Mouse (Mus musculus) heart, adult 8-10 months (tissue): ENCODE measurements around the gene Yipf4. TPM values are rescaled to one million over a fixed set of nuclear protein-coding genes. Genes with fewer than 3 reads are reported as not detected.
A peak's percentile ranks its signal among the peaks of the same experiment; 100 is the strongest.

Source experiments
- DNase-seq: peaks from one replicate; pipeline ENCODE4 v3.0.0; 2022; ENCODE audit warnings: low spot score
- total RNA-seq, 4 experiments: library from RNA; stranded (reverse); gene quantifications; 2 replicates each; pipeline ENCODE4 v1.2.4; 2022

The Yipf4 gene
- total RNA-seq, 4 experiments from 2014 or later: 56.1 to 79.1 (median 68.0) TPM

DNA sequence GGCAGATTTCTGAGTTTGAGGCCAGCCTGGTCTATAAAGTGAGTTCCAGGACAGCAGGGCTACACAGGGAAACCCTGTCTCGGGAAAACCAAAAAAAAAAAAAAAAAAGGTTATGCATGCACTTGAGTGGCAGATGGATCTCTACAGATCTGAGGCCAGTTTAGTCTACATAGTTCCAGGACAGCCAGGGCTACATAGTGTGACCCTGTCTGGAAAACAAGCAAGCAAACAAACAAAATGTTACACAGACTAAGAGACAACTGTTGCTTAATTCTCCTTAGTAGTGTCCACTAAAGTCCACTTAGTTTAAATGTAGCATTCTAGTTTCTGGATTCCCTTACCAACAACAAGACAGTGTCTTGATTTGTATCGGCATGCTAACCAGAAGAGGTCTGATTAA is 36.8 kb downstream of the Yipf4 start:
- DNase-seq: no peak

DNA sequence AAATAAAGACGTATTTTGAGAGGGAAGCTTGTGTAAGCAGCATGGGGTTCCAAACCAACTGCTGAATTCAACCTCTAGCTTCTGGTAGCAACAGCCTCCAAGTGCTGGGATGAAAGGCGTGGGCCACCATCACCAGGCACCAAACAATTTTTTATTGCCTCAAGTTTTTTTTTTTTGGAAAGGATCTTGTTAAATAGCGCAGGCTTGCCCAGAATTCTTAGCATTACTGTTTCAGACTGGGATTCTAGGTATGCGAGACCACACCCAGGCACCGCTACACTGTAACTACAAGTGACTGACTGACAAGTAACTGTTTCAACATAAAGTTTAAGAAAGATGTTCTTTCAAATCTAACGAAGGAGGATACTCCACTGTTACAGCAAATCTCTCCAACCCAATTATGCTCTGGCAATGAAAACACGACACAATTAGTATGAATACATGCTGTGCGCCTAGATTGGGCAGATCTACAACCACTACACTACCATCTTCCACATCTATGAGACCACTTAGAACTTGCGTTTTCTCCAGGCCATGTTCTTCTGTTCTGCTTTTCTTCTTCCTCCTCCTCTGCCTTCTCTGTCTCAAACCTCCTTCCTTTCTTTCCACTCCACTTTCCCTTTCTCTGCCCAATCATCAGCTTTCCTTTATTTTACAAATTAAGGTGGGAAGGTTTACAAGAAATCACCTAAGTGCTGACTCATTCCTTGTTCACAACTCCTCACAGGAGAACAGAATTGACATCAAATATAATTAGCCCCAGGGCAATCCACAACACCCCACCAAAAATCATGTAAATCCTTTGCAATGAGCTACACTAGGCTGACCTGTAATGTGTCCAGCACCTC is 37.7 kb downstream of the Yipf4 start:
- DNase-seq: no peak

DNA sequence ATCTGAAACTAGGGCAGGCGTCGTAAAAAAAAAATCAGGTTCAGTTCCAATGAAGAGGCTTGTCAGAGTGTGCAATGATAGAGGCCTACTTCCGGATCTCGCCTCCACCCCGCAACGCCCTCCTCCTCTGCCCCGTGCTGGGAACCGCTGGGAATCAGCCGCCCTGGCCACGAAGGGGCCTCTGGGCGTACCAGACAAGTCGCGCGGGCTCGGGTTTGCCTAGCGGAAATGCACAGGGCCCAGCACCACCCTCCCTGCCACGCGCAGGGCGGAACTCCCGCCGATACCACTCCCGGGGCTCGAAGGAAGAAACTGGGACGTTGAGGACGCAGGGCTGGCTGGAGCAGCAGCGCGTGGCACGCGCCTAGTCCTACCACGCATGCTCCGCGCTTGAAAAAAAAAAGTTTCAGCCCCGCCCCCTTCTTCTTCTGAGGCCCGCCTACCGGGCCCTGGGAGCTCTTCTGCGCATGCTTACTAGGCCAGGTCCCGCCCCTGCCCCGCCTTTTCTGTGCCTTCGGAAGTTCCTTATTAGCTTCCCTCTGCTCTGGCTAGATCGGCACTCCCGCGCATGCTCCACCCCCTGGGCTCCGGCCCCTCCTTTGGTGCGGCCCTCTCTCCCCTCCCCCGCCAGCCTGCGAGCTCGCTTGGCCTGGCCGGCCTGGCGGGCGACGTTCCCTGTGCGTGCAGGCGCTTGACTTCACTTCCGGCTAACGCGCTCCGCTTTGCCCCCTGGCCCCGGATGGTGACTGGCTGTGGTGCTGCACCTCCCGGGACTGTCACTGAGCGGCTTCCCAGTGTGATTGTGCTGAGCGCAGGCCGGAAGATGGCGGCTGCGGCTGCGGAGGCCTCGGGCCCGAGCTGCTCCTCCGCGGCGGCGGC is 38.7 kb downstream of the Yipf4 start, which contains the start of gene Birc6:
Birc6 (plus strand) TSS at position 567 of the 879 bp plus-strand sequence.
- peak; percentile 100 for DNase-seq

DNA sequence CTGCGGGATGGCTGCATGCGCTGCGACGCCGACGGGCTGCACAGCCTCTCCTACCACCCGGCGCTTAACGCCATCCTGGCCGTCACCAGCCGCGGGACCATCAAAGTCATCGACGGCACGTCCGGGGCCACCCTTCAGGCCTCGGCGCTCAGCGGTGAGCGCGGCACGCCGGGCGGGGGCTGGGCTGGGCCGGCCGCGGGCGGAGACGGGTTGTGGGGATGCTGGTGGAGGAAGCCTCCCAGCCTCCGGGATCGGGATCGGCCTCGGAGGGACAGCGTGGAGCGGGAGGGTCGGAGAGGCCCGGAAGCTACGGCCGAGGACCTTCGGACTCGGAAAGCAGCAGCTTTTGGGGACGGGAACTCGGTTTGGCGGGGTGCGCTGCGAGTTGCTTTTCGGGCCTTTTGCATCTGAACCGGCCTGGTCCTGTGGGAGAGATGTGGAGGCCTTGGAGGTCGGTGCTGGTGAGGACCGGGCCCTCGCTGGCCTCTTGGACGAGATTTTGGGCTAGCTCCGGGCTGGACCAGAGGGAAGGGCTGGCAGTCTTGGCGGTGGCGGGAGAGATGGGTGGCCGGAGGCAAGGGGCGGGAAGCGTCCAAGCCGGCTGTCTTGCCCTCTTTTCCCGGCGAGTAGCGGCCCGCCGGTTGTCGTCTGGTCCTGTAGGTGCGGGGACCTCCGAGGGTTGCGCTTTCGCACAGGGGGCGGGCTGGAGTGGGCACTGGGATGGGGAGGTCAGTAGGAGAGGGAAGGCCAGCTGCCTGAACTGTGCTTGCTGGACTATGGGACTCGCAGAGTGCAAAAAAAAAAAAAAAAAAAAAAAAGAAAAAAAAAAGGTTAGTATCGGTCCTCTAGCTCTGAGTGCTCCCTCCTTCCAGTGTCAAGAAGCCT is 39.6 kb downstream of the Yipf4 start:
- peak; percentile 16 for DNase-seq

DNA sequence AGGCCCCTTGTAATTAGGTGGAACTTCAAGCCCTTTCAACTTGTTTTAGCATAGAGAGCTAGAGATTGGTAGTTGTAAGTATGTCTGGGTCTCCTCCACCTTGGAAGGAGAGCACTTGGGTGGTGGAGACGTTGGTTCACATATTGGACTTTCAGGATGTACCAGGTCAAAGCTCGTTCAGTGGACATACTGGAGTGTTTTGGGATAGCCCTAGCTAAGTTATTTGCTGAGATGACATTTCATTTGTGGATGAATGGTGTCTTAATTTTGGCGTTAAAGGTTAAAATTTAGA is 40.2 kb downstream of the Yipf4 start:
- no peak for DNase-seq

DNA sequence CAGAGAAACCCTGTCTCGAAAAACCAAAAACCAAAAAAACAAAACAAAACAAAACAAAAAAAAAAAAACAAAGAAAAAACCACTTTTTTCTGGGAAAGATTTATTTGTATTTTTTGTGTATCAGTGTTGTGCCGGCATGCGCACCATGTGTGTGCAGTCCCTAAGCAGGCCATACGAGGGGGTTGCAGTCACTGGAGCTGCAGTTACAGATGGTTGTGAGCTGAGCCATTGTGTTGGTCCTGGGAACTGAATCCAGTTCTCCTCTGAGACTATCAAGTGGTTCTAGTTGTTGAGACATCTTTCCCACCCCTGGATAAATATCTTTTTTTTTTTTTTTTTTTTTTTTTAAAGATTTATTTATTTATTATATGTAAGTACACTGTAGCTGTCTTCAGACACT is 45.7 kb downstream of the Yipf4 start:
- DNase-seq: no peak

DNA sequence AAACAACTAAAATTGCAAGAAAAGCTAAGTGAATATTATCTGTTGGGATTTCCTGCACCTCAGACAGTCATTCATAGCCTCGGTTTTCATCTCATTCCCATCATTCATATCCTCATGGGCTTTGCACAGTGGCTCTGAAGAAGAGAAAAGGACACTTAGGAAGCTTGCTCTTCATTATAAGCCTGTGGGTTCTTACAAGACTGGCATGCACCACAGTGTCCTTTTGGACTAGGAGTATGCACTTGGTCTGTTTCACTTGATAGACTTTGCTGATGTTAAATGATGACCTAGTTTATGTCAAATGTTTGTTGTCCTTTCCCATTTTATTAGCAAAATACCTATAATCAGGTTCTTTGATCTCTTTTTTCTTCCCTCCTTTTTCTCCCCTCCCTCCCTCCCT is 48.2 kb downstream of the Yipf4 start:
- no peak for DNase-seq

DNA sequence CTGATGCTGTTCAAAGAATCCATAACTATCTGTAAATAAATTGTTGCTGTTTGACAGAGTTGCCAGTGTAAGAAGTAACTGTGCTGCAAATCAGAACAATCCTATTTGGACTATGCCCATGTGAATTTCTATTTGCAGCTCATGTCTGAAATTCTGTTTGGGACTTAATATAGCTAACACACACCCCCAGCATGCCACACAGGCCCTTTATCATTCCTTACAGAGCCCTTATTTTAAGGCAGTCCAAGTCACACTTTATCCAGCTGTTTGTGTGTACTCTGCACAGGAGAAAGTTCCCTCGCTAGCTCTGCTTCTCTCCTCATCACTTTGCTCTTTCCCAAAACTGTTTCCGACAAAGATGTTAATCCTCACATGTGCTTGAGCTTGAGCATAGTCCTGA is 54.3 kb downstream of the Yipf4 start:
- DNase-seq: no peak

Other genes with a start within 250 kb of the Yipf4 start
- 10 to 100 TPM; 59.3 to 63.2 (median 61.2) TPM for gene Memo1, start 194.0 kb upstream of the Yipf4 start, total RNA-seq
- 10 to 100 TPM; 37.8 to 53.1 (median 42.6) TPM for gene Dpy30, start 165.5 kb upstream of the Yipf4 start, total RNA-seq
- 10 to 100 TPM; 25.0 to 31.7 (median 27.7) TPM for gene Spast, start 150.5 kb upstream of the Yipf4 start, total RNA-seq
- gene Slc30a6, start 93.9 kb upstream of the Yipf4 start, total RNA-seq: 10 to 100 TPM in 2 of 4 experiments, 1 to 10 TPM in 2; 8.3 to 10.9 (median 9.9) TPM
- under 1 TPM; 0.22 to 0.37 (median 0.32) TPM for gene Nlrc4, start 30.4 kb upstream of the Yipf4 start, total RNA-seq
- gene Birc6, start 38.8 kb downstream of the Yipf4 start, total RNA-seq: 10 to 100 TPM; 61.3 to 75.9 (median 71.3) TPM
- 10 to 100 TPM; 10.4 to 16.7 (median 14.6) TPM for gene Ttc27, start 228.2 kb downstream of the Yipf4 start, total RNA-seq